Mouse (Mus musculus) frontal cortex, postnatal 25 days (tissue): ENCODE measurements at regions not wholly inside any gene's neighbourhood (a gene's known extent, or its start where the extent isn't known, plus 50 kb on each side); places are given as distances from the start of the nearest gene placed in this dataset.

Source experiments
- DNase-seq, 2 experiments: peaks; one replicate each; pipeline ENCODE4 v3.0.0; 2022; ENCODE audit warnings: low spot score in 2 of 2

DNA sequence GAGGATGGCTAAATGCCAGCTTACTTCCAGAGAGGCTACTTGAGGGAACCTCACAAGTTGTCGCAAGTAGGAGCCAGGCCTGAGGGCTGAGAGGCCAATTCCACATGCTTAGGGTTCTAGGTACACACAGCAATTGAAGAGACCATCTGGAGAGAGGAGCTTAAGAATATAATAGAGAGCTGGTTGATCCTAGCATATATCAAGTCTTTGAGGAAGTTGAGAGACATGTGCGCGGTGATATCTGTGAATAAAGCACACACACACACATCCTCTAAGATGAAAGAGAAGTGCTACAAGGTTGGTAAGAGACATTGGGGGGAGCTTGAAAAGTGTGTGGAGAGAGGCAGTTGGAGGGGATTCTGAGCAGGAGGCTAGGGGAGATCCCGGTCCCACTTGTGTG, 189.5 kb downstream of the Zfp462 start:
- no peak for DNase-seq

GRCm38 (mm10) chr4:55134791-55135190, 189.9 kb downstream of the Zfp462 start:
- DNase-seq, result no peak

DNA sequence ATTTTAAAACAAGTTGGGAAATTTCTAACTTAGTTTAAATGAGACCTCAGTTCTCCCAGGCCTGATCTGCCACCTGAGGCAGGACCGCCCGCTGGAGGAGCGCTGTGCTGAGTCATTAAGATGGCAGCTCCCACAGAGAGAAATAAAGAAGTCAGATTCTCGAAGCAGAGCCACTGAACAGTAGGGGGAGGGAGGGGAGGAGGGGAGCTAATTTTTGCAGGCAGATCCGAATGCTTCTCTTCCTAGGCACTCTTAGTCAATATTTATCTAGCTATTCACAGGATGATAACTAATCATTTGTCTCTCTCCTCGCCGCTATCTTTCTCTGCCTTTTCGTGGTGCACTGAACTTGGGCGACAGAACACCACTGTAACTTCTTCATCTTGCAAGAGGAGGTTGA, 191.4 kb downstream of the Zfp462 start:
- DNase-seq, result no peak

- DNase-seq, result no peak
Measured at GRCm38 (mm10) chr4:55137781-55138394, 193.0 kb downstream of the Zfp462 start.

- no peak for DNase-seq
Measured at GRCm38 (mm10) chr4:55141317-55141716, 196.5 kb downstream of the Zfp462 start.

- no peak for DNase-seq
Measured at GRCm38 (mm10) chr4:55141923-55142732, 197.3 kb downstream of the Zfp462 start.

- DNase-seq, result no peak
Measured at GRCm38 (mm10) chr4:55143400-55143799, 198.6 kb downstream of the Zfp462 start.

GRCm38 (mm10) chr4:55144995-55145394, 200.1 kb downstream of the Zfp462 start:
- DNase-seq, result no peak

DNA sequence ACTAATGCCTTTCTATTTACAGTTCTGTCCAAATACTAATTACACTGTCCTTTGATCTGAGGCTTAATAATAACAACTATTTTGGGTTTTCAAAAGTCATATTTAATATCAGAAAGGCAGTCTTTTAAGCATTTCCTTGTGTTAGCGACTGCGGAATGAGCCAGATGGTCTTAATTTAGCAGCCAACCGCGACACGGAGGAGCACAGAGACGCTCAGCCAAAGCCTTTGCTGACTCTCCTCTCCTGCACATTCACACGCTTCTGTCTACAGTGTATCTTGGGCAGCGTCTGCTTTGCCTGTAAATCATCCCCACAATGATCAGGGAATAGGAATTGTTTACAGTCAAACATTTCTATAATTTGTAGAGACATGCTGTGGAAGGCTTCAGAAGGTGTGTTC, 201.1 kb downstream of the Zfp462 start:
- no peak for DNase-seq

- DNase-seq, result no peak
Measured at GRCm38 (mm10) chr4:55148380-55148779, 201.5 kb upstream of the Rad23b start.

GRCm38 (mm10) chr4:55154556-55154955, 195.3 kb upstream of the Rad23b start:
- no peak for DNase-seq

DNA sequence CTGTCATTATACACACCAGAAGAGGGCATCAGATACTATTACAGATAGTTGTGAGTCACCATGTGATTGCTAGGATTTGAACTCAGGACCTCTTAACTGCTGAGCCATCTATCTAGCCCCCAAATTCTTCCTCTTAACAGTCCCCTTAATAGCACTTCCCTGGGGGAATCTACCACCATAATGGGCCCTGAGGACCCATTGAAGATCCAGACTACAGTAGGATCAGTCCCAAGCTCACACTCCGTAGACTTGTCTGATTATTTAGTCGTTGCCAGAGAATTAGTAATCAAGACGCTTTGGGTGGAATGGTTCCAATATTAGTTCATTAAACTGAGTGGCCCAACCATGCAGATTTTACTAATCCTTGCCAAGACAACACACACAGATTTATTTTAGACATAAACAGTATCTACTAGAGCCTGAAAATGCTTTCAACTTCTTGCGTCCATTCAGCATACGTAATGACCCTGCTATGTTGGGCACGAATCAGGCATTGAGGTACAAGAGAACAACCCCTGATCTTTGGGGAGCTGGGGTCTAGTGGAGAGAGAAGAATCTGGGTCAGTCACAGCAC, 191.6 kb upstream of the Rad23b start:
- DNase-seq, result no peak

- DNase-seq, result no peak
Measured at GRCm38 (mm10) chr4:55166266-55166665, 183.6 kb upstream of the Rad23b start.

DNA sequence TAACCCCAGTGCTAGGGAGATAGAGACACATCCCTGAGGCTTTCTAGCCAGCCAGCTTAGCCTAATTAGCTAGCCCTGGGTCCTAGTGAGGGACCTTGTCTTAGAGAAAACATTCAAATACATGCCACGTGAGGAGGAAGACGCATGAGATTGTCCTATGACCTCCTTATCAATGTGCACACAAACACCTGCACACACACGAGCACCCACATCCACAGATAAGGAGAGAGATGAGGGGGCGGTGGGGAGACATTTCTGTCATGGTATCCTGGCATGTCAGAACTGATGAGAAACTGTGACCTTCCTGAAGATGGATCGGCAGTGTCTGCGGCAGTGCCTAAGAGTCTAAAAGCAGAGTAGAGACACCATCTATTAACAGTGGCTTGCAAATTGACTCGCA, 180.8 kb upstream of the Rad23b start:
- no peak for DNase-seq

GRCm38 (mm10) chr4:55172334-55172891, 177.4 kb upstream of the Rad23b start:
- no peak for DNase-seq

GRCm38 (mm10) chr4:55176026-55176425, 173.8 kb upstream of the Rad23b start:
- DNase-seq, result no peak

GRCm38 (mm10) chr4:55179456-55179855, 170.4 kb upstream of the Rad23b start:
- DNase-seq, result no peak

GRCm38 (mm10) chr4:55183519-55183918, 166.3 kb upstream of the Rad23b start:
- no peak for DNase-seq

- DNase-seq, result no peak
Measured at GRCm38 (mm10) chr4:55188716-55189115, 161.1 kb upstream of the Rad23b start.

- no peak for DNase-seq
Measured at GRCm38 (mm10) chr4:55190586-55190985, 159.3 kb upstream of the Rad23b start.

DNA sequence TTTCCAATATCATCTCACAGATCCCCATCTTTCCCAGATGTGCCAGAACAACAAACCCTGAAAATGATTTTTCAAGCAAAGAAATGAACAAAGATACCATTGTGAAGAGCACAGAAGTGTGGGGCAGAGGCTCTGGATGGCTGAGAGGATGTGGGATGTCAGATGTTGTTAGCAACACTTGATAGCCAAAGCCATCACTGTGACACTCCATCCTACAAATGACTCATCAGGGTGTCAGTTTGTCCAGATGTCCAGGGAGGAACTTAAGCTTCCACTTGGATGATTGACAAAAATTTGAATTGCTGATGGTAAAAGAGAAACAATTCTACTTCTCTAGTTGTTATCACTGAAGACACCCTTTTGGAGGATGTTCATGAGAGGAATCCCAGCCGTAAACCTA, 155.8 kb upstream of the Rad23b start:
- no peak for DNase-seq

DNA sequence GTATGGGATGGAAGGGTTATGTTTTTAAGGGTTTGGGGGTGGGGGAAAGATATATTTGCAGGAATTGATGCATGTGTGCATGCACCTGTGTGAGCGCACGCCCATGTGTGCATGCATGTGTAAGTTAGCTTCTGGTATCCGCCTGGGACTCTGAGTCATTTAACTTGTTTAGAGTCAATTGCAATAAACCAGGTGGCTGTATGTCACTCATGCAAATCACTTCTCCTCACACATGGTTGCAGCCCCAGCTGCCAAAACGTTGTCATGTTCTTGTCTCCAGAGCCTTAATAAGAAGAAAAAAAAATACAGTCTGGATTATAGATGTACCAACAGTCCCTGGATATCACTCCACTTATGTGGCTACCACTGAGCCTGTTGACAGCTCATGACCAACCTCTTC, 155.3 kb upstream of the Rad23b start:
- no peak for DNase-seq
